Mouse (Mus musculus) neural tube, embryonic 11.5 days (tissue): ENCODE data around the gene Smoc2. TPM values are rescaled to one million over a fixed set of nuclear protein-coding genes. Genes with fewer than 3 reads are reported as not detected.

Source experiments
- ATAC-seq: fragments of 200-750 bp; cut with Nextera tagmentation; 2 replicates; pipeline ENCODE4 v1.8.0; 2017; ENCODE audit warnings: moderate number of reproducible peaks, mild to moderate bottlenecking, moderate TSS enrichment, moderate library complexity; ENCODE audit not compliant: insufficient read depth, low FRiP score, low TSS enrichment
- DNase-seq: peaks from one replicate; pipeline ENCODE4 v3.0.0-alpha.2; 2015; ENCODE audit warnings: low spot score
- H3K27ac ChIP-seq: fragments of 300-500 bp; sonication (generic); 2 replicates; pipeline ENCODE4 v1.5.1; 2014; ENCODE audit warnings: low read depth, mild to moderate bottlenecking, low read length
- H3K27me3 ChIP-seq: fragments of 300-500 bp; sonication (generic); 2 replicates; pipeline ENCODE4 v1.6.1; 2014; ENCODE audit warnings: mild to moderate bottlenecking, low read length, mixed read lengths; ENCODE audit not compliant: control insufficient read depth, insufficient read depth
- H3K36me3 ChIP-seq: fragments of 300-500 bp; sonication (generic); 2 replicates; pipeline ENCODE4 v1.6.1; 2014; ENCODE audit warnings: mild to moderate bottlenecking, low read length, moderate library complexity, mixed read lengths; ENCODE audit not compliant: control insufficient read depth, insufficient read depth
- H3K4me1 ChIP-seq: fragments of 300-500 bp; sonication (generic); 2 replicates; pipeline ENCODE4 v1.6.1; 2014; ENCODE audit warnings: low read length, mixed read lengths; ENCODE audit not compliant: control insufficient read depth, insufficient read depth
- H3K4me2 ChIP-seq: fragments of 300-500 bp; sonication (generic); 2 replicates; pipeline ENCODE4 v1.6.1; 2014; ENCODE audit warnings: low read depth, mild to moderate bottlenecking, moderate library complexity
- H3K4me3 ChIP-seq: fragments of 300-500 bp; sonication (generic); 2 replicates; pipeline ENCODE4 v1.5.1; 2014; ENCODE audit warnings: low read depth, low read length
- H3K9ac ChIP-seq: fragments of 300-500 bp; sonication (generic); 2 replicates; pipeline ENCODE4 v1.6.1; 2014; ENCODE audit warnings: mild to moderate bottlenecking, low read length
- H3K9me3 ChIP-seq: fragments of 300-500 bp; sonication (generic); 2 replicates; pipeline ENCODE4 v1.6.1; 2016; ENCODE audit warnings: low read length; ENCODE audit not compliant: control insufficient read depth
- WGBS: fragments of 180-500 bp; shearing (Covaris S2); extraction: QIAGEN DNeasy Blood & Tissue Kit; methylation state at CpG from one replicate; pipeline ENCODE4 v1.1.7; 2014; 5-methylcytosine and 5-hydroxymethylcytosine counted together
- polyA plus RNA-seq: library from polyadenylated mRNA; unstranded; fragments of >200 nt; fragmentation: Nextera tagmentation; extraction: Ambion mirVana; gene quantifications from 2 replicates; pipeline ENCODE4 v1.2.1, GENCODE M21; 2014

Smoc2 gene
- polyA plus RNA-seq, 1 experiment from 2014 or later: 17.1 TPM

DNA sequence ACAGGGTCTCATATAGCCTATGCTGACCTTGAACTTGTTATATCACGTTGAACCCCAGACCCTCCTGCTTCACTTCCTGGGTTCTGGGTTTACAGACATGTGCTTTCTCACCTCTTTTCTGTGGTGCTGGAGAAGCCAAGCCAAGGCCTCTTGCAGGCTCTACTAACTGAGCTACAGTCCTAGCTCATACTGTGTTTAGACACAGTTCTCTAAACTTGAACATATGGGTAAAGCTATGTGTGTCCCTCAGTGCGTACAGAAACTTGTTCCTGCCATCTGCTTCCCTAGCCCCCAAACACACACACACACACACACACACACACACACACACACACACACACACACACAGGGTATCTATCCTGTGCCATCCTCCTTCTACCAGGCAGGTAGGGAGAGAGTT is 100.2 kb downstream of the Smoc2 start:
- Histone ChIP-seq H3K36me3 (no peaks in the 10 kb centered on the region), H3K9ac (no peak overlapping the region), H3K4me3 (no peak overlapping the region), H3K9me3 (no peaks in the 10 kb centered on the region), H3K4me1 (no peaks in the 10 kb centered on the region), H3K27ac (no peak overlapping the region), H3K4me2 (no peak overlapping the region), H3K27me3 (no peaks in the 10 kb centered on the region)
- WGBS: 87% methylated on average over 2 of the region's 2 CpGs
- DNase-seq: no peak
- no peak for ATAC-seq

DNA sequence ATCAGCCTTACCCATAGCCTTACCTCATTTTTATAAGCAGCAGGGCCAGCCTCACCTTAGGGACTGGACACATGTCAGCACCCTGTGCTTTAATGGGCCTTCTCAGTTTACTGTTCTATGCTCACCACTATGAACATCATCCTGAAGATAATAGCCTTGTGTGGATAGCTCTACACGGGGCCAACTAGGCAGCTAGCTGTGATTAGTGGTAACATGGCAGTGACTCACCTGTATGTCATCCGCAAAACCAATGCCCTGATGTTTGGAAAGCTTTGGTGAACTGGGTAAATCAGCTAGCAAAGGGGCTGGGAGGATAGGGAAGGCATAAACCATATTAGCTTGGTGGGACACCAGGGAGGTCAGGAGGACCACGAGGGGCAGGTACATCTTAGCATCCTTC is 100.7 kb downstream of the Smoc2 start:
- Histone ChIP-seq H3K27ac (no peak overlapping the region), H3K27me3 (no peaks in the 10 kb centered on the region), H3K4me3 (no peak overlapping the region), H3K36me3 (no peaks in the 10 kb centered on the region), H3K9me3 (no peaks in the 10 kb centered on the region), H3K9ac (no peak overlapping the region), H3K4me2 (no peak overlapping the region), H3K4me1 (no peaks in the 10 kb centered on the region)
- WGBS: 85% methylated on average over 3 of the region's 3 CpGs
- ATAC-seq (no peak), DNase-seq (no peak)

DNA sequence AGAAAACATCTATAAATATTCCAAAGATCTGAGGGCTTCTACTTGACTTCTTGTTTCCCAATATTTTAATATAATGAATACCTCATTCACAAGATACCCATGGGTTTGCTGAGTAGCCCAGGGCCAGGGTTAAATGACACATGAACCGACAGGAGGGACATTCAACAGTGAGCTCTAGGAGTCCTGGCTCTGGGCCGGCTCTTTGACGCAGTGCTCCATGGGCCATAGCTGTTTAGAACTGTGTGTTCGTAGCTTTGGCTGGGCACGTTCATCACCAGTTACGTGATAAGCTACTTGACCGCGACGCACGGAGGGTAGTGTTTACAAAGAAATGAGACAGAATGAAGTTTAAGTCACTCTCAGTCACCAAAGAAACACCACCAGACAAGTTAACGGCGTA is 101.2 kb downstream of the Smoc2 start:
- 85% methylated on average over 12 of the region's 12 CpGs for WGBS
- Histone ChIP-seq H3K4me2 (no peak overlapping the region), H3K27me3 (no peaks in the 10 kb centered on the region), H3K4me1 (no peaks in the 10 kb centered on the region), H3K36me3 (no peaks in the 10 kb centered on the region), H3K4me3 (no peak overlapping the region), H3K9me3 (no peaks in the 10 kb centered on the region), H3K9ac (no peak overlapping the region), H3K27ac (no peak overlapping the region)
- DNase-seq: no peak
- ATAC-seq: no peak

DNA sequence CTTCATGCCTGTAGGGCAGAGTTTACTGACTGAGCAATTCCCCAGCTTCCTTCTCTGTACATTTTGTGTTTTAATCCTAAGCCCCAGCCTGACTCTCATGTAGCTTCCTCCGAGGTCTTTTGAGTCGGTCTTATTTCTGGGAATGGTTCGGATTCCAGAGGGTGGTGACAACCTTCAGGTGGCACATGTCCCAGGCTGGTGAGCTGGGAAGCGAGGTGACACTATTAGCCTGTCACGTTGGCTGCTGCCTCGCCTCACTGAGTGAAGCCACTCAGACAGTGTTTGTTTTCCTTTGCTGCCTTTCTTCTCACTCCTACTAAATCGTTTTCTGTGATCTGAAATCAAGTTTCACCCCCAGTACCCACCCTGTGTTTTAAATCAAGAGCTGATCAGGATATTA is 102.2 kb downstream of the Smoc2 start:
- no peak overlapping the region for H3K4me2 ChIP-seq
- H3K4me1 ChIP-seq: no peaks in the 10 kb centered on the region
- no peak overlapping the region for H3K27ac ChIP-seq
- 57% methylated on average over 7 of the region's 7 CpGs for WGBS
- no peaks in the 10 kb centered on the region for H3K27me3 ChIP-seq
- no peak overlapping the region for H3K9ac ChIP-seq
- no peak for DNase-seq
- no peaks in the 10 kb centered on the region for H3K36me3 ChIP-seq
- ATAC-seq: no peak
- no peak overlapping the region for H3K4me3 ChIP-seq
- H3K9me3 ChIP-seq: no peaks in the 10 kb centered on the region

DNA sequence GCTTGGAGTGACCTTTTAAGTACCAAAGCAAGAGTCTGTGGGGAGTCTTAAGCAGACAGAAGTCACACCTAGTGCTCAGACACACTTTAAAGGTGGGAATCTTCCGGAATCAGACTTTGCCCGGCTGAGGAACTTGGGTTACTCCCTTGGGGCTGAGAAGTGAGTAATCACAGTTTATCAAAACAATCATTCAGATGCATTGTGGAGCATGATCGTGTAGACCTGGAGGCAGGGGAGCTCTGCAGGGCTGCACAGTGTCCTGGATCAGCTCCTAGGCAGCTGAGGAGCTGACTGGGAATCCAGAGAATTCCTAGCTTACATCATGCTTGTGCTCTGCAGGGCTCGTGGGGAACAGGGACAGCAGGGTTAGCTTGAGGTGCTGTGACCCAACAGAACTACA is 104.7 kb downstream of the Smoc2 start:
- 88% methylated on average over 4 of the region's 4 CpGs for WGBS

DNA sequence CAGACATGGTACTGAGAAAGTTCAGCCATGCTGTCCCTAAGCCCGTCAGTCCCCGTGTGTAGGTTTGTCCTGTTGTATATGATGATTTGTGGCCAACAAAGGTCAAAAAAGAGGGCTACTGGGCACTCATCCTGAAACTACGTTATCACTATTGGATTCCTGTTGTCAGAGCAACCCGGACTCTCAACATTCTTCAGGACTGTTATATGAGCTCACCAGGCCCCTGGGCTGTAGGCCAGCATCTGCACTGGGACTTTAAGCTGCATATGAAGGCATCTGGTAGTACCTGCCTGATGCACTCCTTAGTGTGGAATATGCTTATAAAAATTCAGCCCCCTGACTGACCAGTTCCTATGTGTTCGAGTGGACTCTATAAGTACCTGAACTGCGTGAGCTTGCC is 105.7 kb downstream of the Smoc2 start:
- Histone ChIP-seq H3K4me1 (no peaks in the 10 kb centered on the region), H3K9me3 (no peaks in the 10 kb centered on the region), H3K4me3 (no peak overlapping the region), H3K36me3 (no peaks in the 10 kb centered on the region), H3K9ac (no peak overlapping the region), H3K4me2 (no peak overlapping the region), H3K27me3 (no peaks in the 10 kb centered on the region), H3K27ac (no peak overlapping the region)
- DNase-seq (no peak), ATAC-seq (no peak)
- WGBS: 81% methylated on average over 6 of the region's 6 CpGs

More for the DNA sequence above, 104.7 kb downstream of the Smoc2 start:
- no peak overlapping the region for H3K4me2 ChIP-seq
- no peaks in the 10 kb centered on the region for H3K36me3 ChIP-seq
- no peaks in the 10 kb centered on the region for H3K4me1 ChIP-seq
- H3K9me3 ChIP-seq: no peaks in the 10 kb centered on the region
- DNase-seq (no peak), ATAC-seq (no peak)
- no peaks in the 10 kb centered on the region for H3K27me3 ChIP-seq
- H3K27ac ChIP-seq: no peak overlapping the region
- no peak overlapping the region for H3K9ac ChIP-seq
- no peak overlapping the region for H3K4me3 ChIP-seq

DNA sequence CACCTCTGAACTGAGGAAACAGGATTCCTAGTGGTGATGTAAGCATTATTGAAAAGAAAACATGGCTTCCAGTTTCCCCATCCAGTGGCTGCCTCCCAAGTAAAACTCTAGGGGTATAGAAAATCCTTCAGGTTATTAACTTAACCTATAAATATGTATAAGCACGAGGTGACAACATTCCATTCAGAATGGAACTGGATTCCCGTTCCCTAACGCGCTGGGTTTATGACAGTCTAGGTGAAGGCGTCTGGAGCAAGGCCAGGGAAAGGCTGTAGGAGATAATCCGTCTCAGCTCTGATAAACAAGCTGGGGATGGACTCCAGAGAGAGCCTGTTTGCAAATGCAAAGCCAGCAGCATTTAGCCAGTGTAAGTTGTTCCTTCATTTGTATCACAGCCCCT is 108.0 kb downstream of the Smoc2 start:
- no peak for ATAC-seq
- Histone ChIP-seq H3K27ac (no peak overlapping the region), H3K36me3 (no peaks in the 10 kb centered on the region), H3K4me1 (no peaks in the 10 kb centered on the region), H3K9me3 (no peaks in the 10 kb centered on the region), H3K27me3 (no peaks in the 10 kb centered on the region), H3K4me2 (no peak overlapping the region), H3K4me3 (no peak overlapping the region), H3K9ac (no peak overlapping the region)
- DNase-seq: no peak
- 66% methylated on average over 6 of the region's 6 CpGs for WGBS

DNA sequence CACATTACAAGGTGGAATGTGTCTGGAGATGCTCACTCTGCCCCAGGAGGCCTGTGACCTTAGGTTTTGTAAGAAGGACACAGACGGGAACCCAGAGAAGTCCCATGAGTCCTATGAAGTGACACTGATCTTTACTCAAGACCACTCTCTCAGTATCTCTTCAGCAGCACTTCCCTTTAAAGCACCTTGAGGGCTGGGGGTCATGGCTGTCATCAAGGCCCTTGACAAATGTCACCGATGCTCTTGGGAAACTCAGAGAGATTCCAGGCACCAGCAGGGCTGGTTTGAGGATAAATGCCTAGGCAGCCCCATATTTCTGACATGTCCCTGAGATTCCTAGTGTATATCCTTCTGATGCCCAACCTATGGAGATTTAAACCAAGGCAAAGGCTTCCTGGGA is 113.1 kb downstream of the Smoc2 start:
- Histone ChIP-seq H3K36me3 (no peaks in the 10 kb centered on the region), H3K4me1 (no peaks in the 10 kb centered on the region), H3K27me3 (no peaks in the 10 kb centered on the region), H3K4me2 (no peak overlapping the region), H3K9me3 (no peaks in the 10 kb centered on the region), H3K27ac (no peak overlapping the region), H3K9ac (no peak overlapping the region), H3K4me3 (no peak overlapping the region)
- ATAC-seq (no peak), DNase-seq (no peak)
- 65% methylated on average over 2 of the region's 2 CpGs for WGBS

DNA sequence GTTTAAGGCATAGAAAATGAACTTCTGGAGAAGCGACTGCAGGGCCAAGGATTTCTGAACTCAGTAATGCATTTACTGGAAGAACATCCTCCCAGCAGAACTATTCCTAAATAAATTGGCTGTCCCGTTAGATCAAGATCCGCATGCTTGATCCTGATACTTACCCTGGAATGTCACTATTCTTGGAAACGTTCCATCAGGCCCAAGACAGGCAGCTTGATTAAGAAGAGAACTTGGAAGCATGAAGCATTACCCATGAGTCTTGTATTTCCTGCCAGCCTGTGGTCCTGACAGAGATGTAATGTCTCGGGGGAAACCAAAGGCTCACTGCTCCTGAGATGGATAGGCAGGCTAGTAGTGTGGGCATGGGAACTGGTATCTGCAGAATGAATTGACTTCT is 115.6 kb downstream of the Smoc2 start:
- 90% methylated on average over 5 of the region's 5 CpGs for WGBS
- DNase-seq (no peak), ATAC-seq (no peak)
- Histone ChIP-seq H3K27me3 (no peaks in the 10 kb centered on the region), H3K4me2 (no peak overlapping the region), H3K9me3 (no peaks in the 10 kb centered on the region), H3K4me1 (no peaks in the 10 kb centered on the region), H3K9ac (no peak overlapping the region), H3K27ac (no peak overlapping the region), H3K4me3 (no peak overlapping the region), H3K36me3 (no peaks in the 10 kb centered on the region)
